Mouse (Mus musculus) midbrain, embryonic 14.5 days (tissue): ENCODE results near the gene Krt33a. TPM values are rescaled to one million over a fixed set of nuclear protein-coding genes. Genes with fewer than 3 reads are reported as not detected.

Experiments used
- ATAC-seq: fragments of 200-750 bp; cut with Nextera tagmentation; 2 replicates; pipeline ENCODE4 v1.8.0; 2017; ENCODE audit warnings: moderate number of reproducible peaks, moderate library complexity; ENCODE audit not compliant: low FRiP score, low TSS enrichment
- DNase-seq: peaks from one replicate; pipeline ENCODE4 v3.0.0-alpha.2; 2015
- H3K27ac ChIP-seq: fragments of 300-500 bp; sonication (generic); replicated peaks from 2 replicates; pipeline ENCODE4 v1.5.1; 2014; ENCODE audit warnings: mild to moderate bottlenecking, low read depth, low read length, moderate library complexity
- H3K27me3 ChIP-seq: fragments of 300-500 bp; sonication (generic); 2 replicates; pipeline ENCODE4 v1.6.1; 2014; ENCODE audit warnings: low read length, control low read depth, mixed read lengths; ENCODE audit not compliant: control insufficient read depth, insufficient read depth
- H3K36me3 ChIP-seq: fragments of 300-500 bp; sonication (generic); 2 replicates; pipeline ENCODE4 v1.6.1; 2014; ENCODE audit warnings: low read length, control low read depth; ENCODE audit not compliant: control insufficient read depth, insufficient read depth
- H3K4me1 ChIP-seq: fragments of 300-500 bp; sonication (generic); 2 replicates; pipeline ENCODE4 v1.6.1; 2014; ENCODE audit warnings: mild to moderate bottlenecking, antibody characterized with exemption, low read length, control low read depth; ENCODE audit not compliant: control insufficient read depth, insufficient read depth
- H3K4me2 ChIP-seq: fragments of 300-500 bp; sonication (generic); 2 replicates; pipeline ENCODE4 v1.6.1; 2014; ENCODE audit warnings: mild to moderate bottlenecking, low read length, moderate library complexity
- H3K4me3 ChIP-seq: fragments of 300-500 bp; sonication (generic); replicated peaks from 2 replicates; pipeline ENCODE4 v1.5.1; 2014; ENCODE audit warnings: low read depth, low read length
- H3K9ac ChIP-seq: fragments of 300-500 bp; sonication (generic); replicated peaks from 2 replicates; pipeline ENCODE4 v1.6.1; 2014; ENCODE audit warnings: mild to moderate bottlenecking, low read length, moderate library complexity
- H3K9me3 ChIP-seq: fragments of 300-500 bp; sonication (generic); 2 replicates; pipeline ENCODE4 v1.6.1; 2016; ENCODE audit warnings: low read length, control low read depth, mixed read lengths; ENCODE audit not compliant: control insufficient read depth
- WGBS: fragments of 180-500 bp; shearing (Covaris S2); extraction: QIAGEN DNeasy Blood & Tissue Kit; methylation state at CpG from one replicate; pipeline ENCODE4 v1.1.7; 2014; 5-methylcytosine and 5-hydroxymethylcytosine counted together
- polyA plus RNA-seq: library from polyadenylated mRNA; unstranded; fragments of >200 nt; fragmentation: Nextera tagmentation; extraction: Ambion mirVana; gene quantifications from 2 replicates; pipeline ENCODE4 v1.2.1, GENCODE M21; 2014

Krt33a gene
- polyA plus RNA-seq, 1 experiment from 2014 or later = not detected

DNA sequence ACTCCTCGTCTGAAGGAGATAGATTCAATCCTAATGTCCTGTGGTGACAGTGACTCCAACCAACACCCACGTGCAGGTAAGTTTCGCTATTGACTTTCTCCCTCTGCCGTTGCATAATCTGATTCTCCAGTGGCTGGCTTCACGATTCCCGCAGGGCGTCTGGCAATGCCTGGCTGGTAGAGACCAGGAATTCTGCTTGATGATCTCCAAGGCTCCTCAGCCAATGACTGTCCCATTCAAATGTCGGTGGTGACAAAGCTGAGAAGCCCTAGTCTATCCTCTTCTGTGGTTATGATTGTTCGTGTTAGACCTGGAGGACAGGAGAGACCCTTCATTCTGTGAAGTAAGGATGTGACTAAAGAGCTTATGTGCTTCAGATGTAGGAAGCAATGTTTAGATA is 33.3 kb downstream of the Krt33a start:
- Histone ChIP-seq H3K4me2 (no peak overlapping the region), H3K27me3 (no peaks in the 10 kb centered on the region), H3K27ac (no peak overlapping the region), H3K4me3 (no peak overlapping the region), H3K4me1 (no peaks in the 10 kb centered on the region), H3K36me3 (no peaks in the 10 kb centered on the region), H3K9me3 (no peaks in the 10 kb centered on the region), H3K9ac (no peak overlapping the region)
- 86% methylated on average over 9 of the region's 9 CpGs for WGBS
- no peak for ATAC-seq
- DNase-seq = no peak

DNA sequence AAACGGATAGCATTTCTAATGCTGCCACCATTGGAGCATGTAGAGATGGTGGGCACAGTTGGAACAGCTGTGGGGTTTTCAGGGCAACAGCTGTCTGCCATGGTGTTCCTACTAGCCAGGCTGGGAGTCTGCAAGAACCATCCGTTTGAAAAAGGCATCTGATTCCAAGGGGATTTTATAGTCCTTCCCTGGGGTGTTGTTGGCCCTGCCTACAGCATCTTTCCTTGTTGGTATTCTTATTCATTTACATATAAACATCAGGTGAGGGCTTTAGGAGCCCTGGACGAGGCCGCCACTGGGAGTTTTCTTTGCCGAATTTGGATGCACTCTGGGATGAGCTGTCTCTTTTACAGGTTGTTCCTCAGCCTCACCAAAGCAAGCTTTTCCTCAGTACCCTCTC is 37.1 kb downstream of the Krt33a start, which contains the start of gene Krtap29-1:
Gene Krtap29-1 (minus strand): TSS at position 101 of the 400 bp plus-strand sequence.
- H3K9ac ChIP-seq = no peak within 1 kb of the TSS
- no peak for ATAC-seq
- no peak within 1 kb of the TSS for H3K4me3 ChIP-seq
- H3K4me1 ChIP-seq = no peaks in the 10 kb centered on the region
- H3K4me2 ChIP-seq = no peak within 1 kb of the TSS
- no peaks in the 10 kb centered on the region for H3K9me3 ChIP-seq
- H3K27ac ChIP-seq = no peak within 1 kb of the TSS
- DNase-seq = no peak
- 75% methylated on average over 5 of the region's 5 CpGs for WGBS
- no peaks in the 10 kb centered on the region for H3K27me3 ChIP-seq
- no peaks in the 10 kb centered on the region for H3K36me3 ChIP-seq

DNA sequence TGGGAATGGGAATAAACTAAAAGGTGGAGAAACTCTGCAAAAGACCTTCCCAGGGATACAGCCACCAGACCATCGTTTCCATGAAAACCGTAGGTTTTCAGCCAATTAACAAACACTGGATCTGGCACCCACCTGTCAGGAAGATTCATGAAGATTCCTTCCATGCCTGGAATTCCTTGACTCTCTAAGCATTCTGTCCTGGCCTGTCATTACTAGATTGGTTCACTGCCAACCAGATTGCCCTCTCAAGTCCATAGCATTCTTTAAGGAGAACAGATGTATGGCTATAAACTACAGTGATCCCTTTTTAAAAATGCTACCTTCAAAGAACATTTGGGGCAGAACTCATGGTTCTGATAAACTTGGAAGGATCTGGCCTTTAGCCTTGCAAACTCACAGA is 50.1 kb downstream of the Krt33a start:
- H3K4me3 ChIP-seq = no peak overlapping the region
- no peaks in the 10 kb centered on the region for H3K27me3 ChIP-seq
- H3K9me3 ChIP-seq = no peaks in the 10 kb centered on the region
- DNase-seq (no peak), ATAC-seq (no peak)
- no peak overlapping the region for H3K27ac ChIP-seq
- H3K9ac ChIP-seq = no peak overlapping the region
- H3K4me1 ChIP-seq = no peaks in the 10 kb centered on the region
- H3K36me3 ChIP-seq = no peaks in the 10 kb centered on the region
- H3K4me2 ChIP-seq = no peak overlapping the region
- WGBS = 93% methylated on average over 2 of the region's 2 CpGs

DNA sequence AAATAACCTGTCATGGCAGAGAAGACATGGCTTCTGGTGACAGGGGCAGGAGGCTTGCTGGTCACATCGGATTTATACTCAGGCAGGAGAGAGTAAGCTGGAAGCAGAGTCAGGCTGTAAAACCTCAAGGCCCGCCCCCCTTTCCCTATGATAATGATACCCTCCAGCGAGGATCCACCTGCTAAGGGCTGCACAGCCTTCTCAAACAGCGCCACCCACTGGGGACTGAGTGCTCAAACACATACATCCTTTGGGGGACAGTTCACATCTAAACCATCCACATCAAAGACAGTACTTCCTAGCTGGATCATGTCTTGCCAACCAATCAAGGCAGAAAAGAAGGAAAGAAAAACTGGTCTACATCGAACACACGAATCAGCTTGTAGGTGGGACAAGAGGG is 51.8 kb downstream of the Krt33a start:
- no peaks in the 10 kb centered on the region for H3K36me3 ChIP-seq
- no peak overlapping the region for H3K4me2 ChIP-seq
- H3K9ac ChIP-seq = no peak overlapping the region
- WGBS = 50% methylated on average over 6 of the region's 6 CpGs
- no peak overlapping the region for H3K4me3 ChIP-seq
- H3K4me1 ChIP-seq = no peaks in the 10 kb centered on the region
- no peak for ATAC-seq
- H3K27me3 ChIP-seq = no peaks in the 10 kb centered on the region
- no peaks in the 10 kb centered on the region for H3K9me3 ChIP-seq
- DNase-seq = no peak
- no peak overlapping the region for H3K27ac ChIP-seq

Other genes with a start within 250 kb of the Krt33a start
- not detected in 2 replicates for gene Gm11595, start 243.3 kb downstream of the Krt33a start, polyA plus RNA-seq
- not detected in 2 replicates for gene Krtap4-8, start 235.5 kb downstream of the Krt33a start, polyA plus RNA-seq
- gene Krtap4-9, start 231.0 kb downstream of the Krt33a start, polyA plus RNA-seq = not detected in 2 replicates
- not detected in 2 replicates for gene Gm11596, start 222.7 kb downstream of the Krt33a start, polyA plus RNA-seq
- gene Gm11569, start 217.3 kb downstream of the Krt33a start, polyA plus RNA-seq = not detected in 2 replicates
- not detected in 2 replicates for gene Gm11554, start 211.8 kb downstream of the Krt33a start, polyA plus RNA-seq
- not detected in 2 replicates for gene Krtap4-13, start 206.3 kb downstream of the Krt33a start, polyA plus RNA-seq
- not detected in 2 replicates for gene Gm11564, start 200.5 kb downstream of the Krt33a start, polyA plus RNA-seq
- not detected in 2 replicates for gene 2300003K06Rik, start 178.1 kb downstream of the Krt33a start, polyA plus RNA-seq
- gene Krtap4-16, start 164.6 kb downstream of the Krt33a start, polyA plus RNA-seq = not detected in 2 replicates
- not detected in 2 replicates for gene Gm11568, start 158.3 kb downstream of the Krt33a start, polyA plus RNA-seq
- gene Gm11559, start 151.7 kb downstream of the Krt33a start, polyA plus RNA-seq = not detected in 2 replicates
- not detected in 2 replicates for gene Krtap9-1, start 142.8 kb downstream of the Krt33a start, polyA plus RNA-seq
- gene Gm11567, start 137.0 kb downstream of the Krt33a start, polyA plus RNA-seq = not detected in 2 replicates
- gene Krtap31-1, start 108.3 kb downstream of the Krt33a start, polyA plus RNA-seq = not detected in 2 replicates
- not detected in 2 replicates for gene Gm11565, start 101.5 kb downstream of the Krt33a start, polyA plus RNA-seq
- not detected in 2 replicates for gene Krtap31-2, start 79.9 kb downstream of the Krt33a start, polyA plus RNA-seq
- gene Krtap9-5, start 67.7 kb downstream of the Krt33a start, polyA plus RNA-seq = not detected in 2 replicates
- gene Krtap29-1, start 37.2 kb downstream of the Krt33a start, polyA plus RNA-seq = not detected in 2 replicates
- not detected in 2 replicates for gene Krtap16-1, start 29.6 kb downstream of the Krt33a start, polyA plus RNA-seq
- 0.61 TPM in 1 of 2 replicates, not detected in the other for gene Krtap17-1, start 22.2 kb downstream of the Krt33a start, polyA plus RNA-seq
- gene Krt33b, start 13.7 kb upstream of the Krt33a start, polyA plus RNA-seq = not detected in 2 replicates
- not detected in 2 replicates for gene Krt34, start 25.3 kb upstream of the Krt33a start, polyA plus RNA-seq
- gene Krt31, start 34.3 kb upstream of the Krt33a start, polyA plus RNA-seq = not detected in 2 replicates
- not detected in 2 replicates for gene Krt32, start 72.0 kb upstream of the Krt33a start, polyA plus RNA-seq
- gene Krt35, start 80.0 kb upstream of the Krt33a start, polyA plus RNA-seq = not detected in 2 replicates
- not detected in 2 replicates for gene Krt36, start 89.4 kb upstream of the Krt33a start, polyA plus RNA-seq
- gene Krt13, start 105.4 kb upstream of the Krt33a start, polyA plus RNA-seq = not detected in 2 replicates
- 0.16 TPM in 1 of 2 replicates, not detected in the other for gene Krt15, start 119.7 kb upstream of the Krt33a start, polyA plus RNA-seq
- 0.72 and 1.4 TPM in 2 replicates for gene Krt19, start 132.5 kb upstream of the Krt33a start, polyA plus RNA-seq
- gene Krt9, start 177.0 kb upstream of the Krt33a start, polyA plus RNA-seq = not detected in 2 replicates
- gene Krt14, start 191.3 kb upstream of the Krt33a start, polyA plus RNA-seq = not detected in 2 replicates
- not detected in 2 replicates for gene Krt16, start 232.7 kb upstream of the Krt33a start, polyA plus RNA-seq
- not detected in 2 replicates for gene Krt17, start 244.8 kb upstream of the Krt33a start, polyA plus RNA-seq